Mouse (Mus musculus) bone marrow, adult 2 months (tissue): ENCODE data around the gene Usf1. TPM values are rescaled to one million over a fixed set of nuclear protein-coding genes. Genes with fewer than 3 reads are reported as not detected.

Experiments used
- H3K27ac ChIP-seq: fragments of 200-500 bp; 2 replicates; pipeline ENCODE4 v1.5.1; 2012; ENCODE audit warnings: low read depth, mild to moderate bottlenecking, control low read depth, inconsistent platforms, low read length; ENCODE audit not compliant: control insufficient read depth, poor library complexity, insufficient read depth
- H3K4me1 ChIP-seq: fragments of 200-500 bp; 2 replicates; pipeline ENCODE4 v1.6.1; 2011; ENCODE audit warnings: low read length; ENCODE audit not compliant: control insufficient read depth, insufficient read depth
- H3K4me3 ChIP-seq: fragments of 200-500 bp; replicated peaks from 2 replicates; pipeline ENCODE3; 2011; ENCODE audit warnings: mild to moderate bottlenecking, low read depth, low read length, control low read depth; ENCODE audit not compliant: control insufficient read depth
- CTCF ChIP-seq: fragments of 200-500 bp; IDR thresholded peaks from 2 replicates; pipeline ENCODE4 v1.5.1; 2011; ENCODE audit warnings: low read length, control low read depth; ENCODE audit not compliant: control insufficient read depth, insufficient read depth
- POLR2A ChIP-seq: fragments of 200-500 bp; IDR thresholded peaks from 2 replicates; pipeline ENCODE4 v1.6.1; 2011; ENCODE audit warnings: low read depth, mild to moderate bottlenecking, control low read depth, low read length, borderline replicate concordance; ENCODE audit not compliant: control insufficient read depth
- WGBS: fragments of 180-500 bp; shearing (Covaris S2); methylation state at CpG from one replicate; pipeline ENCODE4 v1.1.7; 2018; 5-methylcytosine and 5-hydroxymethylcytosine counted together
- polyA plus RNA-seq: library from polyadenylated mRNA; stranded (reverse); fragments of >200 nt; gene quantifications from 2 replicates; pipeline ENCODE4 v1.2.4, GENCODE M21; 2011; ENCODE audit warnings: low replicate concordance; ENCODE audit not compliant: missing spikeins, insufficient read depth, insufficient read length

The Usf1 gene
- polyA plus RNA-seq, 1 experiment, result 92.2 TPM

- 21% methylated on average over 9 of the region's 9 CpGs for WGBS
- Histone ChIP-seq H3K4me1 (peaks cover 3% of the 10 kb centered on the region), H3K4me3 (no peak overlapping the region), H3K27ac (no peak overlapping the region)
- TF ChIP-seq CTCF (no peak), POLR2A (no peak)
These were observed 29.1 kb downstream of the Usf1 start for GRCm38 (mm10) chr1:171440025-171440725.

DNA sequence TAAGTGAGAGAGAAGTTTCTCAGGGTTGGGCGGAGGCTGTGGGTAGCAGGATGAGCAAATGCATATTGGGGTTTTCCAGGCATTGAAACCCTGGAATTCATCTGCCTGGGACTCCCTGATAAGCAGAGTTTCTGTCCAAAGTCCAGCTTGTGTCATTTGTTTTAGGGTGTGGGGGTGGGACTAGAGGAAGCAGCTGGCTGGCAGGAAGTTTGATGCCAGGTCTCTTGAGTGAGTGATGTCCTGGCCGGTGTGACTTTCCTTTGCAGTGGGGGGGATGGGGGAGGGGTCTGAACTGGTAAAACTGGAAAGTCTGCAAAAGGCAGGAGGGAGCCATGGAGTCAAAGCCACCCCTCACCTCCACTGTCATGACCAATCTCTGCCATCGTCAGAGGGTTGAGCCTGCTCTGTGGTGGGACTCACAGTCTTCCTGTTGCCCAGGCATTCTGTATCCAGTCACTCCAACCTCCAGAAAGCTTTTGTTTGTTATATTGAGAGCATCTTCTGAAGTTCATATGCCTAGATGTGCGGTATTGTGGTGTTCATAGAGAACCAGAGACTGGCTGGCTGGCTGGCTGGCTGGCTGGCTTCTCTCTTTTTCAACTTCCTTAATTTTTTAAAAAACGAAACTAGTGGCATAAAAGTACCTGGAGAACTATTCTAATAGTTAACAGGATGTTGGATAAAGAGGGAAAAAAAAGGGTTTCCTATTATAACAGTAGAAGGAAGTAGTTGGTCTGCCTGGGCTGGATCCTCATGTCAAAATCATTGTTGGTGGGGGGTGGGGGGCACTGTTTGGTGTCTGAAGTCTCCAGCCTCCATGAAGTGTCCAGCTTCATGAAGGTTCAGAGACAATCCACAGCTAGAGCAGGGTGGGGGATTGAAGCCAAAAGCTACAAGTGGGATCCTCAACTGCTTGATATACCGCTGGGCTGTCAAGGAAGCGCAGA, 30.6 kb downstream of the Usf1 start:
- Histone ChIP-seq H3K4me1 (peaks cover 3% of the 10 kb centered on the region), H3K27ac (peak overlapping the region; percentile 38; the same call in 1 of the 2 replicates), H3K4me3 (peak overlapping the region; percentile 41)
- TF ChIP-seq CTCF (no peak), POLR2A (no peak)
- 5% methylated on average over 7 of the region's 7 CpGs for WGBS

DNA sequence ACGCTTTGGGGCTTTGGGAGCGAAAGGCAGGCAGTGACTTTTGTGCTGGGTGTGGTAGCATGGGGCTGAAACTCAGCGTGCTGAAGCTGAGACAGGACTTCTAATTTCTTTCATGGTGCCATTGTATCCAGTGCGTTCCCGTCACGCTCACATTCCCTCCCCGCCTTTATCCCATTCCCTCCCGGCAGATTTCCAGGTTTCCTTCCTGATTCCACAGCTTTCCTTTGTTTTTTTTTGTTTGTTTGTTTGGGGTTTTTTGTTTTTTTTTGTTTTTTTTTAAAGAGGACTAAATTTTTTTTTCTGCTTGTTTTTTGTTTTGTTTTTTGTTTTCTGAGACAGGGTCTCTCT, 31.3 kb downstream of the Usf1 start:
- Histone ChIP-seq H3K27ac (no peak overlapping the region), H3K4me1 (peaks cover 3% of the 10 kb centered on the region), H3K4me3 (peak overlapping the region; percentile 41)
- WGBS, result 13% methylated on average over 8 of the region's 8 CpGs
- TF ChIP-seq POLR2A (no peak), CTCF (no peak)

GRCm38 (mm10) chr1:171445050-171445449, 33.9 kb downstream of the Usf1 start:
- Histone ChIP-seq H3K4me3 (no peak overlapping the region), H3K27ac (no peak overlapping the region), H3K4me1 (peaks cover 3% of the 10 kb centered on the region)
- 81% methylated on average over 5 of the region's 5 CpGs for WGBS
- TF ChIP-seq CTCF (no peak), POLR2A (no peak)

GRCm38 (mm10) chr1:171446854-171447253, 35.7 kb downstream of the Usf1 start:
- WGBS, result 41% methylated on average over 7 of the region's 7 CpGs
- Histone ChIP-seq H3K4me1 (no peaks in the 10 kb centered on the region; the same call in 1 of the 2 replicates), H3K4me3 (no peak overlapping the region), H3K27ac (no peak overlapping the region)
- TF ChIP-seq CTCF (no peak), POLR2A (no peak)

- 13% methylated on average over 10 of the region's 10 CpGs for whole genome bisulfite sequencing
- no peak overlapping the region for H3K4me3 ChIP-seq
- no peak for TF ChIP-seq CTCF
- TF ChIP-seq POLR2A, result no peak
- no peaks in the 10 kb centered on the region; the same call in 1 of the 2 replicates for H3K4me1 ChIP-seq
- no peak overlapping the region for H3K27ac ChIP-seq
These were observed 36.6 kb downstream of the Usf1 start for GRCm38 (mm10) chr1:171447692-171448091.

GRCm38 (mm10) chr1:171450062-171450461, 38.9 kb downstream of the Usf1 start:
- H3K4me1 ChIP-seq, result no peaks in the 10 kb centered on the region
- TF ChIP-seq POLR2A, result no peak
- no peak for TF ChIP-seq CTCF
- WGBS, result 81% methylated on average over 11 of the region's 11 CpGs
- no peak overlapping the region for H3K4me3 ChIP-seq
- no peak overlapping the region for H3K27ac ChIP-seq

DNA sequence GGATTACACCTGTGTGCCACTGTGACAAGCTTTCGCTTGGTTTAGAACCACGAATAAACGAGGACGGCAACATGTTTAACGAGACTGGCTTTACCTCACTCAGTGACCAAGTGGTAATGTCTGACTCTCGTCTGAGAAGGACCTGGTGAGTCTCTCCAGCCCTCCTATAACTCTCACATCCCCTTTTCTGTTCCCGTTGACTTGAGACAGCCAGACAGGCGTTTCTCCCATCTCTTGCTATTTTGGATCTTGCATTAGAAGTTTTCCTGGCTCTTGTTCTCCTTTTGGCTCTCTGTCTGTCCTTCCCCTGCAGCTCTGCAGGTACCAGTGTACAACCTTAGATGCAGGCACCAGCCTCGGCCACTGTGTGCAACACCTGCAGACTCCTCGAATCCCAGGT, 39.9 kb downstream of the Usf1 start:
- WGBS, result 59% methylated on average over 10 of the region's 10 CpGs
- no peak overlapping the region for H3K4me3 ChIP-seq
- no peak for TF ChIP-seq CTCF
- no peak for TF ChIP-seq POLR2A
- H3K27ac ChIP-seq, result no peak overlapping the region
- no peaks in the 10 kb centered on the region for H3K4me1 ChIP-seq

- TF ChIP-seq CTCF, result no peak
- TF ChIP-seq POLR2A, result no peak
- 56% methylated on average over 5 of the region's 5 CpGs for WGBS
- Histone ChIP-seq H3K27ac (no peak overlapping the region), H3K4me1 (no peaks in the 10 kb centered on the region), H3K4me3 (no peak overlapping the region)
These were observed 41.4 kb downstream of the Usf1 start for GRCm38 (mm10) chr1:171452522-171452921.
